Mouse (Mus musculus): ENCODE data around the gene Colgalt1. TPM values are rescaled to one million over a fixed set of nuclear protein-coding genes. Genes with fewer than 3 reads are reported as not detected.

Colgalt1 gene
- 10 to 100 TPM; 48.5 to 52.2 TPM for total RNA-seq (2021)

DNA sequence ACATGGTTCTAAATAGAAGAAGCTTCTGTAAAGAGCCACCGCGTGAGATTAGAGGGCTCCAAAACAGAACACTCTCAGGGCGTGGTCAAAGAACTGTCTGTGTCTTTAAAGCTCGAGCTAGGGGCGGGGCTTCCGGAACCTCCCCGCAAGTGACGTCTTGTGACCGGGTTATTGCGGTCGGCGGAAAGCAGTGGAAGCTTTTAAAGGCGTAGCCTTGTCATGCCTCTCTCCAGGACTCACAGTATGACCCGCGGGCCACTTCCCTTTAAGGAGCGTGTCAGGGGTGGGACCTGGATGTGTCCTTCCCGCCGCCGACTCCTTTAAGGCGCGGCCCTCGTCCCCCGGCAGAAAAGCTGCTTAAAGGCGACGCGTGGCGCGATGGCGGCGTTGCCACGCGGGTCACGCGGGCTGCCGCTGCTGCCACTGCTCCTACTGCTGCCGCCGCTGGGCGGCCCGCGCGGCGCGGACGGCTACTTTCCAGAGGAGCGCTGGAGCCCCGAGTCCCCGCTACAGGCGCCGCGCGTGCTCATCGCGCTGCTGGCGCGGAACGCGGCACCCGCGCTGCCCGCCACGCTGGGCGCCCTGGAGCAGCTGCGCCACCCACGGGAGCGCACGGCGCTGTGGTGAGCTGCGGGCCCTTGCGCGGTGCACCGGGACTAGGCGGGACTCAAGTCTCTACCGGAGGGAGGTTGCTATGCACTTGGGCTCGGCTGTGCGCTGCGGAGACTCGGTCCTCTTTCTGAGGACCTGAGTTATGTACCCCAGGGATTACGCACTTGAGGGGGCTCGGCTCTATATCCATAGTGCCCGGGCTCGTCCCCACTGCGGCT, at the start of gene Colgalt1:
Colgalt1 (plus strand) TSS at position 177 of the 830 bp plus-strand sequence.
- peak; percentile 98 for DNase-seq (ENCODE audit: low spot score in 2 of 2)
- intact Hi-C loops (cut with DNase I): loop anchor here (5.0 kb wide), 1 partner anchor 51 kb away; no protein-coding TSS in a partner anchor

DNA sequence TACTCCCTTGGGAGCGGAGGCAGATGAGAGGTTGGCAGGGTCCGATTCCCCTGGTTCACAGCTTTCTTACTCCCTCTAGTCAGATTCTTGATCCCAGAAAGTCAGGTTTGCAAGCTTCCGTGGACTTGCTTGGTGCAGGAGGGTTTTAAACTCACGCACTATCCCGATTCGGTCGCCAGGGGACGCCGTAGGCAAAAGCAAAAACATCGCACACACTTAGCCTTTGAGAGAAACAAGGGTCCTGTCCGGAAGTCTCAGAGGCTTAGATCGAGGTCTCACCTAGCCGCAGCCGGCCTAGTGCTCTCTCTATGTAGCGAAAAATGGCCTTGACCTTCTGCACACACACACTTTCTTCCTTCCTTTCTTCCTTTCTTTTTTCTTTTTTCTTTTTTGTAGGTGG, 49.4 kb upstream of the Colgalt1 start:
- intact Hi-C loops (cut with DNase I): loop anchor here (2.0 kb wide), 1 partner anchor 99 kb away; no protein-coding TSS in a partner anchor
- peak; percentile 43 to 47 for DNase-seq (ENCODE audit: low spot score in 2 of 2)

DNA sequence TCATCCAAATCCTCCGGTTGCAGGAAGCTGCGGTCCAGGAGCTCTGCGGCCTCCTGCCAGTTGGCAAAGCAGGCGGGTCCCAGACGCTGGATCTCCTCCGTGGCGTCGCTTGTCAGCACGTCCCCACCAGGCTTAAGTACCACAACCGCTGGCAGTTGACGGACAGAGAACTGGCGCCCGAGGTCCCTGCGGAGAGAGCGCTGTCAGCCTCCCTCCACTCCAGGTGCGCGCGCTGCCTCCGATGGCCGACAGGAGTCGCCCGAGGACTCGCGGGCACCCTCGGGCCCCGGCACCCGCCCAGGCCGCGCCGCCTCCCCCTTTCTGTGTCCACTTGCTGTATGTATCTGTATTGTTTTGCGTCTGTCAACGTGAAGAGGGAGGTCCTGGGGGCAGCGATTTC, 48.0 kb upstream of the Colgalt1 start:
- DNase-seq (ENCODE audit: low spot score in 2 of 2): peak; percentile 65 to 67
- intact Hi-C loops (cut with DNase I): loop anchor here (2.0 kb wide), 1 partner anchor 34 kb away; the partner anchor contains the start of gene Fam129c

DNA sequence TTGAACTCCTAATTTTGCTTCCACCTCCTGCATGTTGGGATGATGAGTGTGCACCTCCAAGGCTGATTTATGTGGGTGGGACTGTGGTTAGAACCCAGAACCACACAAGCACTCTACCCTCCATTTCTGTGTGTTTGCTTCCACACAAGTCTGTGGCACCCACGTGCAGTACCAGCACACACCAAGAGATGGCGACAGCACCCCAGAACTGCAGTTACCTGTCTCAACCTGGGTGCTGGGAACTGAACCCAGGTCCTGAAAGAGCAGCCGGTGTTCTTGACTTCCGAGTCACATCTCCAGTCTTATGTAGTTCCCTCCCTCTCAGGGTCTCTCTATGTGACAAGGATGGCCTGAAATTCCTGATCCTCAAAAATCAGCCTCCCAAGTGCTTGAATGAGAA, 46.8 kb upstream of the Colgalt1 start:
- no peak for DNase-seq (ENCODE audit: low spot score in 2 of 2)
- intact Hi-C loops (cut with DNase I): loop anchor here (2.0 kb wide), 1 partner anchor 33 kb away; the partner anchor contains the start of gene Fam129c

DNA sequence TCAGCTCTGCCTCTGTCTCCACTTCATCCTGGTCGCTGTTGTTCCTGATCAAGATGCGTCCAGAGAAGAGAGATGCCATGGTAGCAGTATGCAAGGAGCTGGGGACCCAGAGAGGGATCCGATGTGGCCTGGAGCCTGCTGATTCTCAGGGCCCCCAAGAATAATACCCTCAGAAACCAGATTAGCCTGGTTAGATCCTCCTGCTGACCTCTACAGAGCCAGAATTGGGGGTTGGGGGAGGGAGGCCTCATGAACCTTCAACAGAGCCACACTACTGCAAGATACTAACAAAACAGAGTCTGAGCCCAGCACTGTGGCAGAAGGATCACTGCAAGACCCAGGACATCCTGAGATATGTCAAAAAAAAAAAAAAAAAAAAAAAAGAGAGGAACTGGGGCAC, 44.3 kb upstream of the Colgalt1 start, which contains the start of gene Nxnl1:
Nxnl1 (minus strand) TSS at position 101 of the 400 bp plus-strand sequence.
- intact Hi-C loops (cut with DNase I): no loop called here
- no peak for DNase-seq (ENCODE audit: low spot score in 2 of 2)

DNA sequence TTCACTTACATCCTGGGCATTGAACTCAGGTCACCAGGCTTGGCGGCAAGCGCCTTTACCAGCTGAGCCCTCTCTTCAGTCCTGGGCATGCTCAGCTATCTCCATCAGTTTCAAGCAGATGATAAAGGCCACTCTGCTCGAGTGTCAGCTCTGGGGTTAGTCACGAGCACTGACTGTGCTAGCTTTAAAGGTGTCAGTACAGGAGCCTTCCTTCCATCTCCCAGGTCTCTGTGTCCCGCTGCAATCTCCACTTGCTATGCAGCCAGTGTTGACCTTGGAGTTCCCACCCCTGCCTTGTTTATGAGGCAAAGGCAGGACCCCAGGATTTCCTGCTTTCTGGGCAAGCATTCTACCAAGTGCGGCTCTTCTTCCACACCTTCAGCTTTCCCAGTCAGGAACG, 43.2 kb upstream of the Colgalt1 start:
- intact Hi-C loops (cut with DNase I): no loop called here
- DNase-seq (ENCODE audit: low spot score in 2 of 2): no peak

DNA sequence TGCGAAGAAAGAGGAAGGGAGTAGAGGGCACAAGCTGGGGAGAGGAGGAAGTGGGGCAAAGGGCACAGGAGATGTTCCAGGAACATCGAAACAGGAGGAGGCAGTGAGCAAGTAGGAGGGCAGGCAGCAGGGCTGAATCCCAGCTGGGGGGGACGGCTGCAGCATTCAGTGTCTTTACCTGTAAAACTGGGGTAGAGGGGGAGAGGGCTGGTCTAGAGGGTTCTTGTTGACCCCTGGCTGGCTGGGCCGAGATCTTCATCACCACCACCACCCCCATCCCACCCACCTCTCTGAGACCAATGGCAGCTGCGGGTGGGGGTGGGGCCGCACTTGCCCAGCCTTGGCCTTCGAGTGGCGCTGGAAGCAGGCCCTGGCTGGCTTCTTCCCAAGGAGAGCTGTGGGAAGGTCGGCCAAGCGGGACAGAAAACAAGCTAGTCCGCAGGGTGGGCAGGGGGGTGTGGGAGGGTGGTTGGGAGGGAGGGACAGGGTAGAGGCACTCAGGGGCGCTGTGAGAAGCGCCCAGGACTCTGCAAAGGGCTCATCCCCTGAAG, 42.3 kb upstream of the Colgalt1 start, which contains the start of gene Slc27a1:
Slc27a1 (plus strand) TSS at position 496 of the 551 bp plus-strand sequence.
- intact Hi-C loops (cut with DNase I): loop anchor here (2.0 kb wide), 1 partner anchor 24 kb away; the partner anchor contains the start of gene Pgls
- DNase-seq (ENCODE audit: low spot score in 2 of 2): peak; percentile 50 to 52

DNA sequence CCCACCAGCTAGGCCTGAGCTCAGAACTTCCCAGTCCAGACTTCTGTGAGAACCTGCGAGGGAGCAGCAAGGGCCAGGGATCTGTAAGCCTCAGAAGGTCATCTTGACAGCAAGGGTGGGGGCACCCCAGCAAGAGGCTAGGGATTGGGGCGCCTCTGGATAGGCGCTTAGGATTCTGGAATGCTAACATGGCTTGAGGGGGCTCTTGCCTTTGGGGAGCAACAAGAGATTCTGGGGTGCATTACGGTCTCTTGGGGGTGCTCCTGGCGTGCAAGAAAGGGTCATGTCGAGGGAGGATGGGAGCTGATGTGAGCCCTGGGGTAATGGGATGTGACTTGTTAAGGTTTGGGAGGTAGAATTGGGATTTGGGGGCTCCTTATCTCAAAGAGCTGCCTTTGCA, 41.9 kb upstream of the Colgalt1 start:
- no peak for DNase-seq (ENCODE audit: low spot score in 2 of 2)
- intact Hi-C loops (cut with DNase I): loop anchor here (2.0 kb wide), 1 partner anchor 24 kb away; the partner anchor contains the start of gene Pgls

DNA sequence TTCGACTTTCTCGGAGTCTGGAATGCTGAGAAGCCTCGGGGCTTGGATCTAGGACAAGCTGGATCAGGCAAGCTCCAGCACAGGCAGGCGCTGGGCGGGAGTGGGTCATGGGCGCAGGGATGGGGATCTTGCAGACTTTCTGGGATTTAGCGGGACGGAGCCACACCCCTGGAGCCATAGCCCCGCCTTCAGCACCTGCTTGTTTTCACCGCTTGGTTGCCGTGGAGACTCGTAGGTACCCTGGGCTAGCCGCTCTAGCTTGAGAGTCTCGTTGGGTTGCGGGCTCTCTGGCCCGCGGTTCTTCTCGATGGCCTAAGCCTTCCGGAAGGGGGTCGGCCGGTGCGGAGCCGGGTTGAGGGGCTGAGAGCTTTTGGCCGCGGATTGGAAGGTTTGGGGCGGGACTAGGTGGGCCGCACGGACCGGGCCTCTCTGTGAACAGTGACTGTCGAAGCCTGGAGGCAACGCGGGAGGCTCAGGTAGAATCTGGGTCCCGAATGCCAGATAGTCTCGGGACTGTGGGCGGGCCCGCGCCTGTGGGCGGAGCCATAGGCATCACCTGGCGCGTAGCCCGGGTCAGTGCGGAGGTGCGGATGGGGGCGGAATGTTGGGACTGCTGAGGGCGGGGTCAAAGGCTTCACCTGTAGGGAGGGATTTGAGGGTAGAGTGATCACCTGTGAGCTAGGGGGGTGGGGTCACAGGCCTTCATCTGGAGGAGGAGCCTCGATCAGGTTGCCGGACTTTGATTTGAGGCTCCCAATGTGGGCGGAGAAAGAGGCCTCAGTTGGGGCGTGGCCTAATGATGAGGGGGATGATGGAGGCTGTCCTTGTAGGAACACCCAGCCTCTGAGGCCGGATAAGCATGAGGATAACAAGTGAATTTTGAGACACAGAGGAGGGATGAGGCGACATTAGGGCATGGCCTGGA, 41.2 kb upstream of the Colgalt1 start:
- intact Hi-C loops (cut with DNase I): loop anchor here (2.0 kb wide), 1 partner anchor 23 kb away; the partner anchor contains the start of gene Pgls
- peak; percentile 91 to 93 for DNase-seq (ENCODE audit: low spot score in 2 of 2)

DNA sequence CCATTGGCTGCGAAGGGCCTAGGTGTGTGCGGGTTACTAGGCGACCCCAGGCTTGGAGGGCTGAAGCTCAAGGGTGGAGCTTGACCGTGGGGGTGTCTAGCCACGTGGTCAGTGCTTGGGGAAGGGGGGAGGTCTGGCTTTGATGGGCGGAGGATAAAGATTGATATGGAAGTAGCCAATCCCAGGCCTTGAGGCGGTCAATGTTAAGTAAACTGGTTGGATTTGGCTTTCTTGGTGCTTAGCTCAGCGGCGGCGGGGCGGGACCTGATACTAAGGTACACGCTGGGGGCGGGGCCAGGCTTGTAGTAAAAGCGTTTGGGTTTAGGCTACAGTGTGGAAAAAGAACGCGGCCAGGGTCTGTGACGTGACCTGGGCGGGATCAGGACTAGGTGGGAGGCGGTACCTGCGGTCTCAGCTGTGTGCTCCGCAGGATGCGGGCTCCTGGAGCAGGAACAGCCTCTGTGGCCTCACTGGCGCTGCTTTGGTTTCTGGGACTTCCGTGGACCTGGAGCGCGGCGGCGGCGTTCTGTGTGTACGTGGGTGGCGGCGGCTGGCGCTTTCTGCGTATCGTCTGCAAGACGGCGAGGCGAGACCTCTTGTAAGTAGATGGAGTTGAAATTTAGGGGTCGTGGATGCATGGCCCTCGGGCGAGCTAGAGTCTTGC, 40.4 kb upstream of the Colgalt1 start:
- DNase-seq (ENCODE audit: low spot score in 2 of 2): peak; percentile 94 to 96
- intact Hi-C loops (cut with DNase I): no loop called here

DNA sequence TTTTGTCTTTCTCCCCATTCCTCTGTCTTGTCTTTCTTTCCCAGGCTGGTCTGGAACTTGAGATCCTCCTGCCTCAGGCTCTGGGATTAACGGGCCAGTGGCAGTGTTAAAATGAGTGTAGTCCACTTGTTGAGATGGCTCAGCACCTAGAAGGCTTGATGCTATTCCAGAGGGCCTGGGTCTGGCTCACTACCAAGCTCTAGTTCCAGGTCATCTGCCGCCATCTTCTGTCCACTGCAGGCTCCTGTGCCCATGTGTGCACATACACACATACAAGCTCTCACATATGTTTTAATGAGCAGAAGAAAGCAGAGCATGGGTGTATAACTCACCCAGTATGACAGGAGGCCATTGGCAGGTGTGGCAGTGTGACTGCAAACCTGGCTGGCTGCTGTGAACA, 38.7 kb upstream of the Colgalt1 start:
- intact Hi-C loops (cut with DNase I): no loop called here
- DNase-seq (ENCODE audit: low spot score in 2 of 2): no peak

DNA sequence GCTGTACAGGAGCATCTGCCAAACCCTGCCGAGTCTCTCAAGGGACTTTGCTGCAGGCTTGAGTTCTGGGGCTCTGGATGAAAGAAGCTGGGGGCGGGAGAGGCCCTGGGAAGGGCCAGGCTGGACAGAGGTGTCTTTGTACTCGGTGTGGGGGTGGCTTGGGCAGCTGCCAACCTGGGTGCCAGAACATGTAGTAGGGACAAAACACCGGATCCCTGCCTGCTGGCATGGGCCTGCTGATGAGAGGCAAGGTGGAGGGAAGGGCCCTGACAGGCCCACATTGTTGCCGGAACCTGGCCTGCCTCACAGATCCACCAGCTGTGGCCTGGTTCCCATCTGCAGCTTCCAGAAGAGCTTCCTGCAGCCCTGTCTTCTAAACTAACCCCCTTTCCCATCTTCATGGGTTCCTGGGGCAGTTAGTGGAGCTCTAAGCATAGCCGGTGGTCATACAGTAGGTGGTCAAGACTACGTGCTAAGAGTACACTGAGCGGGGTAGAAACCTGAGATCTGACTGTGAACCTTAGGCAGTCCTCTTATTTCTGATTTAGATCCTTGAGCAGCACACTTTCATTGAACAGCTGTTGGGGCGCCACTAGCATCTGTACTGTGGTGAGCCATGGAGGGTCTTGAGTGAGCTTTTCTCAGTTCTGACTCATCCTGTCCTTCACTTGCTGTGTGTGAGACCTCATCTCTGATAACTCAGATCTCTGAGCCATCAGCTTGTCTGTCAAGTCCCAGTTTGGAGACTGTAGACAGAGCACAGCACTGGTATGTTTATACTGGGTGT, 37.8 kb upstream of the Colgalt1 start:
- DNase-seq (ENCODE audit: low spot score in 2 of 2): peak; percentile 68 to 75
- intact Hi-C loops (cut with DNase I): no loop called here

DNA sequence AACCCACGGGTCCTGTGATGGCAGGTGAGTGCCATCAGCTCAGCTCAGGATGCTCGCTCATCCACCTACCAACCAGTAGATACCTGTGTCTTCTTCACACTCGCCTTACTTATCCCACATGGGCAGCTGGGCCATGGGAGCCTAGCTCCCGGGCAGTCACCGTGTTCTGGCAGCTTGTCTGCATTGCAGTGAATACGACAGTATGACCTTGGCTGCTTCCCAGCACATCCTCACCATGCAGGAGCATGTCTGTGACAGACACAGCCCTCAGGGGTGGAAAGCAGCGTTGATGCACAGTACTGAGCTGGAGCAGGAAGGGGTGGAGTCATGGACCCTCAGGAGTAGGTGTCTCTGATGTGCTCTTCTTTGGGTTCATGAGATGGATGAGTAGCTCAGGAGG, 36.4 kb upstream of the Colgalt1 start:
- intact Hi-C loops (cut with DNase I): no loop called here
- DNase-seq (ENCODE audit: low spot score in 2 of 2): no peak

DNA sequence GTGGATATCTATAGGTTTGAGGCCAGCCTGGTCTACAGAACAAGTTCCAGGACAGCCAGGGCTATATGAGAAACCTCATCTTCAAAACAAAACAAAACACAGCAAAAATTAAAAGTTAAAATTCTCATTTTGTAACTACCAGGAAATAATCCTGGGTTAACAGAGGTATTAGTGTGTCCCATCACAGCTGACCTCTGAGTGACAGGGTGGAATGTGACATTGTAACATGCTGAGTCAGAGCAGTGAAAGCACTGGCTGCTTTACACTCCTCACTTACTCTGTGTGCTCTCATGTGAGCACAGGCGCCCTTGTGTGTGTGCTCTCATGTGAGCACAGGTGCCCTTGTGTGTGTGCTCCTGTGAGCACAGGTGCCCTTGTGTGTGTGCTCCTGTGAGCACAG, 35.8 kb upstream of the Colgalt1 start:
- no peak for DNase-seq (ENCODE audit: low spot score in 2 of 2)
- intact Hi-C loops (cut with DNase I): no loop called here

DNA sequence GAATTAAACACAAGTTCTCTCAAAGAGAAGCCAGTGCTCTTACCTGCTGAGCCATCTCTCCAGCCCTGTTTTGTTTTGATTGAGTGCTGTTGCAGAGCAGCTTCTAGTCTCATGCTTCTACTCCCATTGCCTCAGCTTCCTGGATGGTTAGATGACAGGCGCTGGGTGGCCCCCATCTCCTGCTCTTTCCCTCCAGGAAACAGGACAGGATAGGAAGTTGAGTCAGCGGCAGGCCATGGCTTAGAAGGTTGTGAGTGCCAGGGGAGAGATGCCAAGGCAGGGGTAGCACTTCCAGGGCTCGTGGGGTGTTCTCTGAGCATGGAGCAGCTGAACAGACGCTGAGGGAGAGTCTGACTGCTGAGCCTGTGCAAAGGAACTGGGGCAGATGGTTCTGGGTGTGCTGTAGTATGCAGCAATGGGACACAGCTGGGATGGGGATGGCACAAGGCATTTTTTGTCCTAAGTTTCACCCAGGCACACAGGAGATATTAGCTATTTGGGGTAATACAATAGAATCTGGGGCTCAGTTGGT, 32.9 kb upstream of the Colgalt1 start:
- no peak for DNase-seq (ENCODE audit: low spot score in 2 of 2)
- intact Hi-C loops (cut with DNase I): no loop called here

DNA sequence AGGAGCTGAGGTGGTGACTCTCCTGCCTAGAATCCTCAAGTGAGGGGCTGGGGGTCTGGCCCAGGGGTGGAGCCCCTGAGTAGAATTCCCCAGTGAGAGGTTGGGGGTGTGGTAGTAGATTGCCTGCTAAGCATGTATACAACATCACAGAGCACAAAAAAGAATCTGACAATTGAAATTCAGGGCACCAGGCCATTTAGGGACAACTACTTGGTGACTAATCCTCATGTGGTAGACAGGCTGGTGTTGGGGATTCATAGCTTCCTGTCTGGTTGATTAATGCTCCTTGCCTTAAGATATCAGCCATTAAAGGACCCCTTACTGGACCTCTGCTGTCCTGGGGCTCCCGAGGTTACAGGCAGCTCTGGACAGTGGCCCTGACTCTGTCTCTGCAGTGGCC, 31.8 kb upstream of the Colgalt1 start:
- intact Hi-C loops (cut with DNase I): no loop called here
- no peak for DNase-seq (ENCODE audit: low spot score in 2 of 2)

DNA sequence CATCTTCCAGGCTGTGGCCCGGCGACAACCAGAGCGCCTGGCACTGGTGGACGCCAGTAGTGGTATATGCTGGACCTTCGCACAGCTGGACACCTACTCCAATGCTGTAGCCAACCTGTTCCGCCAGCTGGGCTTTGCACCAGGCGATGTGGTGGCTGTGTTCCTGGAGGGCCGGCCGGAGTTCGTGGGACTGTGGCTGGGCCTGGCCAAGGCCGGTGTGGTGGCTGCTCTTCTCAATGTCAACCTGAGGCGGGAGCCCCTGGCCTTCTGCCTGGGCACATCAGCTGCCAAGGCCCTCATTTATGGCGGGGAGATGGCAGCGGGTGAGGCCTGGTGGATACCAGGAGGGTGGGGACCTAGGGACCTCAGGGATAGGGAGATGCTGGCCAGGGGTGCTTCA, 31.3 kb upstream of the Colgalt1 start:
- DNase-seq (ENCODE audit: low spot score in 2 of 2): no peak
- intact Hi-C loops (cut with DNase I): no loop called here

DNA sequence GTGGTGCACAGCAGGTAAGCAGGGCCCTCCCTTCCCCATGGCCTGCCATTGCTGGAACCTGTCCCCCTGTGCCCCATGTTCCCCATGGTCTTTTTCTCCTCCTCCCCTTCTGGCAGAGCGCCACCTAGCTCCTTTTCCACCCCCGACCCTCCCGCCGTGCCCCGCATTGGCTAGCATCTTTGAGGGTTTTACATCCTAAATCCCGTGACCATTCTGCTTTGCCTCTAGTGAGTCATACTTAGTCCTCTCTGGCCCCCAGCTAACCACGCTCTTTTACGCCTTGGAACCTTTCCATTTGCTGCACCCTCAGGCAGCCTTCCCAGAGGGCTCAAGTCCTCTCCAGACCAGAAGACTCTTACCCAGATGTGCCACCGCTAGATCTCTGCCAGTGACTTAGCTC, 30.6 kb upstream of the Colgalt1 start:
- intact Hi-C loops (cut with DNase I): no loop called here
- DNase-seq (ENCODE audit: low spot score in 2 of 2): no peak
